Mouse (Mus musculus): ENCODE measurements around the gene Aadac. TPM values are rescaled to one million over a fixed set of nuclear protein-coding genes. Genes with fewer than 3 reads are reported as not detected.

Gene Aadac
- total RNA-seq (2021): not detected

DNA sequence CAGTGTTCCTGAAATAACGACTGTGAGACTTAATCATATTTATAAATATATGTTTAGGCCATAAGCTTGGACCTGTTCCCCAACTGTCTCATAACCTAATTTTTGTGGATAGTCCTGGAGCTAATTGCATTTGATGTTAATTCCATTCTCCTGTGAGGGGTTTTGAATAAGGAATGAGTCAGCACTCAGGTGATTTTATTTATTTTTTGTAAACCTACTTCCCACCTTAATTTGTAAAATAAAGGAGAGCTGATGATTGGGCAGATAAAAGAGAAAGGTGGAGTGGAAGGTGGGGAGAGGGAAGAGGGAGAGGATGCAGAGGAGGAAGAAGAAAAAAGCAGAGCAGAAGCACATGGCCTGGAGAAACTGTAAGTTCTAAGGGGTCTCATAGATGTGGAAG, at the start of gene Aadac:
TSS of gene Aadac (plus strand) at position 301 of the 400 bp plus-strand sequence.
- DNase-seq (ENCODE audit: extremely low spot score in 1 of 2, low spot score in 1 of 2): no peak

DNA sequence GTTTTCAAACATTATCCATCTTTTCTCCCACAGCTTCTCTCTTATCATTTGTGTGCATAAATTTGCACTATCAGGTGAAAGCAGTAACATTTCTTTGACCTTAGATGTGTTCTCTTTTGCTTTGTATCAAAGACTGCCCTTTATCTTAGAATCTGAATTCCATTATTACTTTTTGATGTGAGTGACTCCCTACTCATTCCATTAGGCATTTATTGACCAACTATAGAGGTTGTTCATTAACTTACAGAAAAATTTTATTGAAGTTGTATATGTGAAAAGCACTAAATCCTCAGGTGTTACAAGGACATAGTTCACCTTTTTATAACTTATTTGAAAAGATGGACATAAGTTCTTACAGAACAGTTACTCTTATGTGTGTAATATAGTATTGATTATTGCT, 21.9 kb upstream of the Aadac start:
- no peak for DNase-seq (ENCODE audit: extremely low spot score in 1 of 2, low spot score in 1 of 2)

DNA sequence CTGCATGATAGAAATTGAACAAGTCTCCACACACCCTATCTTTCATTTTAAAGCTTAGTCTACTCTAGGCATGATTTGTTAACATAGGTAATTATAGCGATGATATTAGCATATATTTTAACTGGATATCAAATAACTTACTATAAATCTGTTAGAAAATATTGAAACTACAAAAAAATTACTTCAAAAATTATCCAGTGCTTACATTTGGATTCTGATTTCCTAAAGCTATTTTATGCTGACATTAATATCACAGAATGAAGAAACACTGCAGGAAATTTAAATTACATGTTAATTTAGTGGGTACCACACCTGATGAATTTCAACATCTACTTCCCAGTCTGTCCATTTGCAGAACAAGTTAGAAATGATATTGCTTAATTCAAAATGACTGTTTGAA, 19.1 kb upstream of the Aadac start, which contains the start of gene Aadacl2:
TSS of gene Aadacl2 (plus strand) at position 301 of the 400 bp plus-strand sequence.
- DNase-seq (ENCODE audit: extremely low spot score in 1 of 2, low spot score in 1 of 2): no peak

DNA sequence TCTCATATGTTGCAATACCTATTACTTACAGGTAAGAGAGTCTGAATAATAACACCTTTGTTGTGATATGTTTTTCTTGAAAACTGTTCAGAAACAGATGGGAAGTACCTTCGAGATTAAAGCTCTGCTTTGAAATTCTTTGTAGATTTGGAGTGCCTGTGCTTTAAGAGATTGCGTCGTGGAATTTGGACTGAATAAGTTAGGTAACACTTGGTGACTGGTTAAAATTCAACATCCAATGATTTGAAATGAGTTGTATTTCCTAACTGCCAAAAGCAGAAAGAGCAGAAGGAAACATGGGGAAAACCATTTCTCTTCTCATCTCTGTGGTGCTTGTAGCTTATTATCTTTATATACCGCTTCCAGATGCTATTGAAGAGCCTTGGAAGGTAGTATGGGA, 6.0 kb downstream of the Aadac start:
- no peak for DNase-seq (ENCODE audit: extremely low spot score in 1 of 2, low spot score in 1 of 2)

DNA sequence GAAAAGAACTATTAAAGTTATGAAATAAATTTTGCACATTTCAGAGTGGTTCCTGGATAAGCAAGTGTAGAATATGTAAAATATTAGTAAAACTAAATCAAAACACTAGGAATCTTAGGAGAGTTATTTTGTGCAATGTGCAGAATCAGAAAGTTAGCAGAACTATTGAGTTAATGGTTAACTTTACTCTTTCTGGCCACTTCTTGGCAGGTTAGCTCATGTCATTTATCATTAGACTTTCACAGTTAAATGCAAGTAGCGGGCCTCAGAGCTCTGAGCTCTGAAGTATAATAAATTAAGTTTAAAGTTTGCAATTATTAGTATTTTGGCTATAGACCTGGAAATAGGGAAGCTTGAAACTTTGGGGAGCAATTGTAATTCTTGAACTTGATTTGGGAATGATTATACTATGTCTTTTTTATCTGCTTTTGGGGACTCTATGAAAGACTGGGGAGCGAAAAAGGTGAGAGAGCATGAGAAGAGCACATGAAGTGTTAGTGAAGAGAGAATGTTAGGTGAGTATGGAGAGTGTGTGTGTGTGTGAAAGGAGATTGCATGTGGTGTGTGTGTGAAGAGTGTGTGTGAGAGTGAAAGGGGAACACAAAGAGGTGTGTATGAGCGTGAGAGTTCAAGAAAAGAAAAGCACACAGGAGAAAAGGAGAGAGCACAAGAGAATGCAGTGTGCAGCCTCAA, 20.9 kb downstream of the Aadac start:
- DNase-seq (ENCODE audit: extremely low spot score in 1 of 2, low spot score in 1 of 2): no peak

DNA sequence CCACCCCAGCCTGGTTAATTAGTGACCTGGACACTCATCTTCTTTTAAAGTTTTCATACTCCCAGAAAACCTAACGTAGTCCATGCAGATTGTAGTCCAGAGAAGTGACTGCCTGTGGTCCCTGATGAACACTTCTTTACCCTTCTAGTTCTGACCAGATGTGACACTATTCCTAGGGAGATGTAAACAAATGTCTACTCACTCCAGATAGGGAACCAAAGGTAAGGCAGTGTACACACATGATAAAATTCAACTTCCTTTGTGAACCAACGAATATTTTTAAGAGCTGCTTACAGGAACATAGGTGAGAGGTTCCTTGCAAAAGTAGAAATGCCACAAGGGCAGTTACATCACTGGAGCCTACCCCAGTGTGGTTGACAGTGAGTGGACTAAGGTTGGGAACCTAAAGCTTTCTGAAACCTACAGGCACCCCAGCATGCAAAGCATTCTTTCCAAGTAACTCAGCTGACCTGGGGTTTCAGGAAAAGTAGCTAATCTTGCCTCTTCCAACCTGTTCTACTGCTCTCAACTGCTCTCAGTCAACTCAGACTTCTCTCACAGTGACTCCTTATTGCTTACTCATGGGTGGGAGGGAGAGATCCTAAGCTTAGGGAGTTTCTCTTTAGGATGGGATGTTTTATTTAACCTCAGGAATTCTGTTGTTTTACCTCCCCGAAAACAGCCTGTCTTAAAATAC, 27.9 kb downstream of the Aadac start:
- no peak for DNase-seq (ENCODE audit: extremely low spot score in 1 of 2, low spot score in 1 of 2)

DNA sequence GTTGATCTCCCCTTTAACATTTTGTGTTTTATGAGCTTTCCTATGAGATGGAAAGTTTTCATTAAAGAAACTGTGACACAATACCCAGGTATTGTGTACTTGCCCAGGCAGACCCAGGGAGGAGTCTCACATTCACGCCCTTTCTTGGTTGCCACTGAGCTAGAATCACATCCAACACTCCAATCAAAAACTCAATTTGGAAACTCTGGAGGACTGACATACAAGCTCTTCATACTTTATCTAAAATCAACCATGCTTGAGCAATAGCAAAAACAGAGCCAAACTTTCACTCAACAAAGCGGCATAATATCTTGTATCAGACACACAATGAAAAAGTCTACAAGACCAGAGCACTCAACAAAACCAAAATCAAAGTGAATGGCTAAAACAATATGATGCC, 28.4 kb downstream of the Aadac start:
- DNase-seq (ENCODE audit: extremely low spot score in 1 of 2, low spot score in 1 of 2): no peak

DNA sequence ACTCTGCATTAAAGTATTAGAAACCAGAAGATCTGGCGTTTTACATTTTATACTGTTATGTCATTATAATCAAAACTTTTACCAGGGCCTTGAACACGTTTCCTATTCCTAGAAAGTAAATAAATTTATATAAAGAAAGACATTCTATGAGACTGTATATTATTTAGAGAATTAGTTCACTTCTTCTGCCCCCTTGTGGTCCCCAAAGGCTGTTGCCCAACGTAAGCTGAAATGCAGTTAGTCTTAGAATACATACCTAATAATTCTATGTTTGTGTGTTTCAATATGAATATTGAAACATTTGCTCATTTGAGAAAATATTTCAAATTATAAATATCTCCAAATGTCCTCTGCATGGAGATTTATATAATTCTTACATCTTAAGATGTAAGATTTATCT, 30.9 kb downstream of the Aadac start:
- DNase-seq (ENCODE audit: extremely low spot score in 1 of 2, low spot score in 1 of 2): no peak

DNA sequence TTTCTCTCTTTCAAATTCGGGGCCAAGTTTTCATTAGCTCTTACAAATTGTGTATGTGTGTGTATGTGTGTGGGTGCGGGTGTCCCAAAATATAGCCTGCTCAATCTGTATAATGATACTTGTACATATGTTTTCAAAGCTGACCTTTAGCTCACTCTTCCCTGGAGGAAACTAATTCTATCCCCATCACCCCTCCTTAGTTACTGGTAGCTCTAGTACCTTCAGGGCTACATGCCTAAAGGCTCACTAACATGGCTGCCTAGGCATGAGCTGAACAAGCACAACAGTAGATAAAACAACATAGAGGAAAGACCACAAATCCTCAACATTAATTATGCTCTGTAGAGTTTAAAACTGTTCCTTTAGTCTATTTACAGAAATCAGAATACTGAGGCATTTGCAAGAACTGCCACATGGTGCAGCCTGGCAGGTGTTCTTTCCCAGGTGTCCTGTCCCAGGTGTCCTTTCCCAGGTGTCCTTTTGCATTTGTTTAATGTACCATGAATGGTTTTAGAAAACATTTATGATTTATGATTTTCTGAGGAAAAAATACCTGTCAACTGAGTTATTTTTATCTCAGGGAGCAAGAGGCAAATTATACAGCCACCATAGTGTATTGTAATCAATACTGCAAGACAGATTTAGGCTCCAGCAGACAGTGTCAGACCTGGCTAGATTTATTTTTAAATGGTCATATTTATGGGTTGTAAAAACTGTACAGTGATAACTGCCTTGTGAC, 31.7 kb downstream of the Aadac start:
- DNase-seq (ENCODE audit: extremely low spot score in 1 of 2, low spot score in 1 of 2): no peak

DNA sequence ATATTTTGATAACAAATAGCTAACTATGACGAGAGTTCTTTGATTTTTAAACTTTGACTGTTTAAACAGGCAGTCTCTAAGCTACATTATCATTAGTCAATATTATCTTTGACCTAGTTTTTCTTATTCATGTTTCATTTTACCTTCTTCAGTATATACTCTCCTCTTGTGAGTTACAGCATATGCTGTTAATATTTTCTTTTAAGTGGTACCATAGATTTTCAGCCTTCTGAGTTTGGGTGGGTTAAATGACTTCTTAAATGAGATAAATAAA, 32.2 kb downstream of the Aadac start:
- no peak for DNase-seq (ENCODE audit: extremely low spot score in 1 of 2, low spot score in 1 of 2)

DNA sequence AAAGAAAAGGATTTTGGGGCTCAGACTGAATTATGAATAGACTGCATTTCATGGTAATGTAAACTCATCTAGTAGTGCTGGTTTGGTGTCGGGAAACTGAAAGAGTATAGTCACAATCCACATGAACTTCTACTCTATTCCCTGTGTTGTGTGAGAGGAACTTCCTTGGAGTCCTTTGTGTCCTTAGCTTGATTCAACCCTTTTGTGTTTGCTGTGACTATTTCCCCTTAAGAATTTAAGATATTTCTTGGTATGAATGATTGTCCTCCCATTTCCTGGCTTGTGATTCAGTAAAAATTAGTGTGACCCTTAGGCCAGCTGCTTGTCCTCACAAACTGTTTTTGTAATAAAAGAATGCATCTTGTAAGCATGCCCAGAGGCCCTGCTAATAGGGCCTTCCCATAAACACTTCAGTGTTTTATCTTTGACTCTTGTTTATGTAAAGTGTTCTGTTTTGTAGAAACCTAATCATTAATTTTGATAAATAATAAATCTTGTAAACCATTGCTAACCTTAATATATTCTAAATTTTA, 53.4 kb downstream of the Aadac start:
- no peak for DNase-seq (ENCODE audit: extremely low spot score in 1 of 2, low spot score in 1 of 2)

DNA sequence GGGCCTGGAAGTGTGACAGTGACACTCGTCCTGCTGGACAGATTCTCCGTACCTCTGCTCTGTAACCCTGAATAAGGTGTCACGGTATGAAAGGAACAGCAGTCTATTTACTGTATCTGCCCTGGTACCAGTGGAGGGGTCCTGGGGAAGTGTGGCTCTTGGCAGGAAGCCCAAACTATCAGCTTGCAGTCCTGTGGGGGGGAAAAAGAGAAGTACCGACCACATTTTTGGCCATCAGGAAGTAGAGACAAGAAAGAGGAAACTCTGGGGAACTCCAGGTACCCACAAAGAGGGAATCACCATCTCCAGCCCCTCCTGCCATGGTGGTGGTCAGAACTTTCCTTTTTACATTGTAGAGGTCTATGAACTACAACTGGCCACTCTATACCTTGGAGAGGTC, 55.1 kb downstream of the Aadac start:
- no peak for DNase-seq (ENCODE audit: extremely low spot score in 1 of 2, low spot score in 1 of 2)

DNA sequence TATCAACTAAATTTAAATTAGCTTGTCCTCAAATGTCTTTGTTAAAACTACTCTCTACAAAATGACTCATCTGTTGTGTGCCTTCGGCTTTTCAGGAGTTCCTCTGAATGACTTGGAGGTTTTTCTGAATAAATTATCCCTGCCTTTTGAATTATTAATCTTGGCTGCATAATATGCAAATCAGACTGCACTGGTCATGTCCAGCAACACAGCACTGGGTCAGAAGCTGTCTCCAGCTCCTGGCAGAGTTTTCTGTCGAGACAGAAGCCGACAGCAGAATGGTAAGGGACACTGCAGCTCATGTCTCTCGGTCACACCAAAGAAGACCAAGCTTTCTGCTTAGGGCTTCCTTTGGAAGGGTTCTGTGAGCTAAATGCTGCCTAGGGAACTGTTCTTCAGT, 56.1 kb downstream of the Aadac start, which contains the start of gene Sucnr1:
TSS of gene Sucnr1 (plus strand) at position 222 of the 400 bp plus-strand sequence.
- no peak for DNase-seq (ENCODE audit: extremely low spot score in 1 of 2, low spot score in 1 of 2)

DNA sequence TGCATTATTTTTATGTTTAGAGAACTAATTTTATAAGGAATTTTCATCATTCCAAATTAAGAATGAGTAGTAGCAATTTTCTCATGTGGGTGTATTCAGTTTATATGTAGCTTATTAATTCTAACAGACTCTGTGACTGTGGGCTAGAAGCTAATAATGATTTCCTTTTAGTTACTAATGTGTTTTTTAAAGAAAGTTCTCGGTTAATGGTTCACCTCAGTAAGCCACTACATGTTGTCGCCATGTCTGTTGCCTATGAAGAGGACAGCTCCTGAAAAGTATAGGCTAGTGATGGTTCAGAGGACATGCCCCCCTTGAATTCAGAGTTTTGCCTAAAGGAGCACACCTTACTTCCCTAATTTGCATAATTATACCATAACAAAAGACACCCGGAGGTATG, 57.2 kb downstream of the Aadac start:
- DNase-seq (ENCODE audit: extremely low spot score in 1 of 2, low spot score in 1 of 2): no peak

DNA sequence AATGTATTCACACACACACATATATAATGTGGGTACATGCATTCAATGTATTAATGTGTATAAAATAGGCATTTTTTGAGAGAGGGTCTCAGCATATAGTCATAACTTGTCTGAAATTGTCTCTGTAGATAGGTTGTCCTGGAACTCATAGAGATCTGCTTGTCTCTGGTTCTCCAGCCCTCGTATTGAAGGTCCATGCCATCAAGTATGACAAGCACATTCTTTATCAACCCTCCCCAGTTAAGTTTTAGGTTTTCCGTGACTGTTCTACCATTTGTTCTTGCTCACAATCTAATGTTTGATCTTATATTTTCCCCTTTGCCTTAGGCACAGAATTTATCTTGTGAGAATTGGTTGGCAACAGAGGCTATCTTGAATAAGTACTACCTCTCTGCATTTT, 60.2 kb downstream of the Aadac start:
- DNase-seq (ENCODE audit: extremely low spot score in 1 of 2, low spot score in 1 of 2): no peak

Other genes starting within 250 kb of the Aadac start
- not detected for gene Gm8298, start 164.7 kb upstream of the Aadac start, total RNA-seq (2021)
- not detected for gene C130079G13Rik, start 100.5 kb upstream of the Aadac start, total RNA-seq (2021)
- gene Aadacl2, start 19.0 kb upstream of the Aadac start, total RNA-seq (2021): not detected
- not detected for gene Sucnr1, start 56.2 kb downstream of the Aadac start, total RNA-seq (2021)

All from layer of hippocampus, postnatal 25 days (tissue).